Mouse (Mus musculus) myocyte (in vitro differentiated cells): Measurements from ENCODE around the gene Ascc1. TPM values are rescaled to one million over a fixed set of nuclear protein-coding genes. Genes with fewer than 3 reads are reported as not detected.

Experiments used
- H3K27me3 ChIP-seq: one replicate; pipeline ENCODE4 v1.6.1; 2011; ENCODE audit not compliant: control insufficient read depth, insufficient read depth, insufficient read length
- H3K36me3 ChIP-seq: one replicate; pipeline ENCODE4 v1.6.1; 2011; ENCODE audit not compliant: control insufficient read depth, insufficient read depth
- H3K4me2 ChIP-seq: one replicate; pipeline ENCODE4 v1.6.1; 2011; ENCODE audit warnings: low read depth, control low read depth
- H3K4me3 ChIP-seq: one replicate; pipeline ENCODE4 v1.5.1; 2011; ENCODE audit warnings: mild to moderate bottlenecking, control low read depth, moderate library complexity
- H3K79me2 ChIP-seq: one replicate; pipeline ENCODE4 v1.6.1; 2011; ENCODE audit not compliant: control insufficient read depth, insufficient read depth
- H3ac ChIP-seq: one replicate; pipeline ENCODE4 v1.6.1; 2011; ENCODE audit not compliant: control insufficient read depth, insufficient read length
- CEBPB ChIP-seq: IDR thresholded peaks from 2 replicates; pipeline ENCODE4 v1.6.1; 2011; ENCODE audit warnings: mild to moderate bottlenecking, moderate library complexity; ENCODE audit not compliant: poor library complexity, insufficient read depth, severe bottlenecking
- E2F4 ChIP-seq: IDR thresholded peaks from one replicate; pipeline ENCODE4 v1.6.1; 2011; ENCODE audit warnings: mild to moderate bottlenecking, control low read depth, moderate library complexity; ENCODE audit not compliant: insufficient read depth
- MAX ChIP-seq: IDR thresholded peaks from one replicate; pipeline ENCODE4 v1.6.1; 2011; ENCODE audit warnings: low read depth, mild to moderate bottlenecking, control low read depth
- MYOD1 ChIP-seq, 3 experiments: IDR thresholded peaks; one replicate each; pipeline ENCODE4 v1.6.1; 2011; ENCODE audit warnings: control low read depth in 2 of 3, low read depth in 2 of 3, mild to moderate bottlenecking in 2 of 3, moderate library complexity in 1 of 3; ENCODE audit not compliant: insufficient read length in 2 of 3, control insufficient read depth in 1 of 3
- MYOG ChIP-seq, 3 experiments: IDR thresholded peaks; one replicate each; pipeline ENCODE4 v1.6.1; 2011; ENCODE audit warnings: control low read depth in 2 of 3, low read depth in 2 of 3, mild to moderate bottlenecking in 2 of 3; ENCODE audit not compliant: insufficient read length in 2 of 3, control insufficient read depth in 1 of 3, insufficient read depth in 1 of 3
- POLR2A ChIP-seq: IDR thresholded peaks from one replicate; pipeline ENCODE4 v1.6.1; 2011; ENCODE audit warnings: low read depth, mild to moderate bottlenecking, control low read depth, moderate library complexity; ENCODE audit not compliant: insufficient read length
- POLR2AphosphoS2 ChIP-seq: IDR thresholded peaks from one replicate; pipeline ENCODE4 v1.6.1; 2011; ENCODE audit warnings: low read depth, control low read depth; ENCODE audit not compliant: insufficient read length
- REST ChIP-seq: IDR thresholded peaks from one replicate; pipeline ENCODE4 v1.6.1; 2011; ENCODE audit warnings: mild to moderate bottlenecking, control low read depth, moderate library complexity; ENCODE audit not compliant: insufficient read depth, insufficient read length
- SRF ChIP-seq: IDR thresholded peaks from one replicate; pipeline ENCODE4 v1.6.1; 2011; ENCODE audit warnings: low read depth; ENCODE audit not compliant: control insufficient read depth, insufficient read length
- TCF12 ChIP-seq: IDR thresholded peaks from one replicate; pipeline ENCODE4 v1.6.1; 2011; ENCODE audit warnings: mild to moderate bottlenecking, control low read depth; ENCODE audit not compliant: poor library complexity, insufficient read depth, severe bottlenecking
- TCF3 ChIP-seq: IDR thresholded peaks from one replicate; pipeline ENCODE4 v1.6.1; 2011; ENCODE audit warnings: low read depth, control low read depth; ENCODE audit not compliant: insufficient read length
- USF1 ChIP-seq: IDR thresholded peaks from one replicate; pipeline ENCODE4 v1.6.1; 2011; ENCODE audit warnings: low read depth, mild to moderate bottlenecking, control low read depth, moderate library complexity
- polyA plus RNA-seq: library from polyadenylated mRNA; unstranded; fragments of >200 nt; fragmentation: generic; extraction: Trizol; gene quantifications from one replicate; pipeline ENCODE4 v1.2.1, GENCODE M21; 2012; ENCODE audit warnings: missing spikeins

The Ascc1 gene
- polyA plus RNA-seq, 1 experiment: 36.7 TPM

DNA sequence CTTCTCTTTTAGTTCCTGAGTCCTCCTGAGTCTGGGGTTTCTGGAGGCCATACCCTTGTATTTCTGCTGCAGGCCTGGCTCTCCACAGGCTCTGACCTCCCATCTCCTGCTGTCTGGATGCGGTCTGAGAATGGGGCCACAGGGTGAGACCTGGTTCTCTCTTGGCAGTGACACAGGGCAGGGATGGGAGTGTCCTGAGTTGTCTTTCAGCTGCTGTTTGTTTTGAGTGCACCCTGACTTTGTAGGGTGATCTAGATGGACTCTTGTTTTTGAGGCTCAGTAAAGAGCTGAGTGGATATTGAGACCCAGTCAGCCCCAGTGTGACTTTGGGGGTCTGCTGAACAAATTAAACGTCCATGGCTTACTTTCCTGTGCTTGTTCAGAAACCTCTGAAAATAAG is 24.2 kb upstream of the Ascc1 start:
- Histone ChIP-seq H3ac (no peak overlapping the region), H3K4me3 (no peak overlapping the region), H3K79me2 (no peaks in the 10 kb centered on the region), H3K36me3 (no peaks in the 10 kb centered on the region), H3K4me2 (peak overlapping the region; percentile 51), H3K27me3 (no peaks in the 10 kb centered on the region)
- TF ChIP-seq TCF3: no peak
- TF ChIP-seq CEBPB: no peak
- TF ChIP-seq MYOG (IDR thresholded peaks at IDR 0.05; ENCODE audit: control insufficient read depth in 1 of 3, insufficient read depth in 1 of 3, insufficient read length in 2 of 3, low read depth in 2 of 3): no peak
- no peak for TF ChIP-seq MAX
- no peak for TF ChIP-seq REST
- TF ChIP-seq MYOD1 (IDR thresholded peaks at IDR 0.05; ENCODE audit: control insufficient read depth in 1 of 3, insufficient read length in 2 of 3, low read depth in 2 of 3): no peak
- TF ChIP-seq USF1: no peak
- TF ChIP-seq POLR2A: no peak
- no peak for TF ChIP-seq POLR2AphosphoS2
- TF ChIP-seq SRF: no peak
- no peak for TF ChIP-seq TCF12
- no peak for TF ChIP-seq E2F4

DNA sequence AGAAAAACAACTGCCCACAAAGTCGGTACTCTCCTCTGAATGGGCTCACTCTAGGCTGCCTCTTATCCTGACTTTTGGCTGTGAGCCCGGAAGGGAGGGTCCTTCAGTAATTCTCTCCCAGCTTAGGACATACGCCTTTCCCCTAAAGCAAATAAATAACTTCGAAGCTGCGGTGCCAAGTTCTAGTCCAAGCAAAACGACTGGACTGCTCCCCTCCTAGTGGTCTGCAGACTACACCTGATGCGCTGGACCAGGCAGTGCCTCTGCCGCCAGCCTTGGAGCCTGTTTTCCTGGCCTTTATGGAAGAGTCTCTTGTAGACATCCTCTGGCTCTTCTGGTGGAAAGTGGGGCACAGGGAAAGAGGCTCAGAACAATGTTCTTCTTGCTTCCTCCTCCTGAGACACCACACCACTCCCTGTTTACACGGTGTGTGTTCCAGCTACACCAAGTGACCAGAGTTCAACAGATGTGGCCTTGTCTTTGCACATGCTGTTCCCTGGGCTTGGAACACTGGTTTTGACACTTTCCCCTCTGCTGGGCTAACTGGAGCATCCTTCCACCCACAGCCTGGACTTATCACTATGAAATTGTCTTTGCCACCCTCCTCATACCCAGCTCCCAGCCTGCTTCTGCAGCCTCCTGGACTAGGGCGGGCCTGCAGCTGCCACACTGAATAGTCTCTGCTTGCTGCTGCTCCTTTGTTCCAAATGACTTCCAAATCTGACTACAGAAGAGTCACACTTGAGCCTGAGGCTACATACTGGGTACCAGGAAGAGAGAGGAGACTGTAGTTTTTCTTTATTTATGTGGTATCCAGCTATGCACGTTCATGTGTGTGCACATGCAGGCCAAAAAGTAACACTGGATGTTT is 23.5 kb upstream of the Ascc1 start:
- peak in 1 of 3 experiments; percentile 7 for TF ChIP-seq MYOG (IDR thresholded peaks at IDR 0.05; ENCODE audit: control insufficient read depth in 1 of 3, insufficient read depth in 1 of 3, insufficient read length in 2 of 3, low read depth in 2 of 3)
- peak in 1 of 3 experiments; percentile 6 for TF ChIP-seq MYOD1 (IDR thresholded peaks at IDR 0.05; ENCODE audit: control insufficient read depth in 1 of 3, insufficient read length in 2 of 3, low read depth in 2 of 3)
- no peak for TF ChIP-seq USF1
- no peak for TF ChIP-seq MAX
- Histone ChIP-seq H3K79me2 (no peaks in the 10 kb centered on the region), H3ac (no peak overlapping the region), H3K4me2 (peak overlapping the region; percentile 51), H3K27me3 (no peaks in the 10 kb centered on the region), H3K36me3 (peaks cover under 1% of the 10 kb centered on the region), H3K4me3 (no peak overlapping the region)

DNA sequence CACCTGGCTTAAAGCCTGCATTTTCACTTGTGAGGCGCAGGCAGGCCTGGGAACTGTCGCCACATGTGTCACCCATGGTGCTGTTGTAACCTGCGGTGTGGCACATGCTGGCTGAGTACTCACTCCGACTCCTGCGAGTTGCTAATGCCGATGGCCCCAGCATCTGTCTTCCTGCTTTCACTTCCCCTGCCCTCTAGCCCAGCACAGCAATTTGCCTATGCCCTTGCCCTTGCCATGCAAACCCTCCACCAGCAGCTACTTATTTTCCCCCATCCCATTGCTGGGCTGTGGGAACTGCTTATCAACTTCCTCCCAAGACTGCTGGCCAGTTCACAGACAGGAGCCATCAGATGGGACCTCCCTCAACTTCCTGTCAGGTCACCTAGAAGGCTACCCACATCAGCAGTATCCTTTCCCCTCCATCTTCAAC is 21.8 kb upstream of the Ascc1 start:
- no peak overlapping the region for H3K4me3 ChIP-seq
- no peak overlapping the region for H3ac ChIP-seq
- H3K36me3 ChIP-seq: peaks cover 6% of the 10 kb centered on the region
- H3K4me2 ChIP-seq: no peak overlapping the region
- H3K79me2 ChIP-seq: no peaks in the 10 kb centered on the region
- no peaks in the 10 kb centered on the region for H3K27me3 ChIP-seq
- TF ChIP-seq TCF12 (no peak), POLR2AphosphoS2 (peak; percentile 76), MYOD1 (IDR thresholded peaks at IDR 0.05; ENCODE audit: control insufficient read depth in 1 of 3, insufficient read length in 2 of 3, low read depth in 2 of 3) (no peak)

DNA sequence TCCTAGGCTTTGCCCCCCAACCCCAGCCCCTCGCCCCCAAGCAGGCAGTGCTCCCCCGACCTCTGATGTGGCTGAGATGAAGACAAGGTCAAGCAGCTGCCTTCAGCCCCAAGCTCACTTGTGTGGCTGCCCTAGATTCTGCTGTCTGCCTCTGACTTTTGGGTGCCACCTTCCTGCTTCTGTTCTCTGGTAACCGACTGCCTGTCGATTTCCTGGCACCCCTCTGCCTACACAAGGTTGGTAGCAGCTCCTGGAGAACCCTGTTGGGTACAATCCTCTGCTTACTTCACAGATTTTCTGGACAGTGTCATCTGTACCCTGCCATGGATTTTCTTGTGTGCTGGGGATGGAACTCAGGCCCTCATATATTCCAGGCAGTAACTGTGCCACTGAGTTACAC is 21.3 kb upstream of the Ascc1 start:
- TF ChIP-seq SRF (no peak), CEBPB (no peak), MAX (no peak), TCF12 (no peak), REST (no peak), E2F4 (no peak)

DNA sequence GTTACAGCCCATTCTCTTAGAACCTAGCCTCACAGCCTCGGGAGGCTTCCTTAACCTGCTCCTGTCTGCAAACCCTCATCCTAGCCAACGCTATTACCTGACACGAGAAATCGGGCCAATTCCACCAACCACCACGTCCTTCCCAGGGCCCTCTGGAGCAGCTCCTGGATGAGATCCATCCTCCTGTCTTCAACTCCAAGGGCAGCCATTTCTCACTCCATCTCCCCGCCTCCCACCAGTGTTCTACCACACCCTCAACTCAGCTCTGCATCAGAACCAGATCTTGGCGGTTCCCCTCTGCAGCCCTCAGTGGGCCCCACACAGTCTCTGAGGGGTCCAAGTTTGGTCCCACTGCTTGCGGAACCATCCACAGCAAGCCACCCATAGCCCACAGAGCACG is 20.8 kb upstream of the Ascc1 start:
- Histone ChIP-seq H3K27me3 (no peaks in the 10 kb centered on the region), H3K36me3 (peaks cover 16% of the 10 kb centered on the region), H3ac (no peak overlapping the region), H3K4me2 (no peak overlapping the region), H3K79me2 (no peaks in the 10 kb centered on the region), H3K4me3 (no peak overlapping the region)
- no peak for TF ChIP-seq TCF3
- TF ChIP-seq MAX: no peak
- TF ChIP-seq E2F4: no peak
- TF ChIP-seq USF1: no peak
- TF ChIP-seq TCF12: no peak
- no peak for TF ChIP-seq POLR2AphosphoS2
- TF ChIP-seq SRF: no peak

More for the DNA sequence above, 21.3 kb upstream of the Ascc1 start:
- no peak overlapping the region for H3ac ChIP-seq
- H3K4me2 ChIP-seq: no peak overlapping the region
- H3K4me3 ChIP-seq: no peak overlapping the region
- H3K79me2 ChIP-seq: no peaks in the 10 kb centered on the region
- peaks cover 11% of the 10 kb centered on the region for H3K36me3 ChIP-seq
- no peaks in the 10 kb centered on the region for H3K27me3 ChIP-seq
